Mouse (Mus musculus): ENCODE measurements around the gene Pyurf. TPM values are rescaled to one million over a fixed set of nuclear protein-coding genes. Genes with fewer than 3 reads are reported as not detected.

Pyurf gene
- total RNA-seq (2021), result 1 to 10 TPM; 7.8 to 9.2 TPM
- long read RNA-seq, transcript Pyurf-201 (2 exons, 3,573 nt), result major isoform, 26 of 26 reads
- long read RNA-seq, partial matches to known transcripts, result 0 of 26 reads
- long read RNA-seq, other reads (novel, unspliced or antisense), result 0 of 26 reads

DNA sequence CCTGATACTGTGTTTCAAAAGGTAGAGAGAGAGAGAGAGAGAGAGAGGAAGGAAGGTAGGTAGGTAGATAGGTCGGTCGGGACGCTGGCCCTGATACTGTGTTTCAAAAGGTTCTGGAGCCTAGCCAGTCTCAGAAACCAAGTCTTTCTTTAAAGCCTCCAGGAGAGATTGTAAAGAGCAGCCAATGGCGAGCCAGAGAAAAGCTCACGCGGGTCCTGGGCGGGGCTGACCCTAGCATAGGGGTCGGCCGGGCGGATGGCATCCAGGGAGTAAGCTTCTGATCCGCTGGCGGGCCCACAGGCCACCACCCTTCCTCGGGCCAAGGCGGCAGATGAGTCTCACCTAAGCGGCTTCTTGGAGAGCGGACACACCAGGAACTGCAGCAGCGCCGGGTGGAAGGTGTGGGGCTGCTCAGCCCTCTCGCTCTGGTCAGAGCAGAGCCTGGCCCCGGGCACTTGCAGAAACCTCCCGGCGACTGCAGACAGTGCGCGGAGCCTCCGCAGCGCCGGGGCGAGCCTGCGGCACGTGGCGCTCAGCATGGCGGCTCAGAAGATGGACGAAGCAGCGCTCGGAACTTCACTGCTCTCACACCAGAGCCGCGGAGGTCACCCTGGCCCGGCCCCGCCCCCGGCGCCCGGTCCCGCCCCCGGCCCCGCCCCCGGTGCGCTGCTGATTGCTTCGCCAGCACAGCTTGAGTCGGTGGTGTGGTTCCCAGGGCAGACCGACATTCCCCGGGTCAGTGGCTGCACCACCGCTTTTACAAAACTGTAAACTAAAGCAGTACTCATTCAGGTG, at the start of gene Pyurf:
Pyurf (minus strand) TSS at position 612 of the 795 bp plus-strand sequence.
- DNase-seq (ENCODE audit: low spot score in 2 of 2), result peak; percentile 66 to 86

DNA sequence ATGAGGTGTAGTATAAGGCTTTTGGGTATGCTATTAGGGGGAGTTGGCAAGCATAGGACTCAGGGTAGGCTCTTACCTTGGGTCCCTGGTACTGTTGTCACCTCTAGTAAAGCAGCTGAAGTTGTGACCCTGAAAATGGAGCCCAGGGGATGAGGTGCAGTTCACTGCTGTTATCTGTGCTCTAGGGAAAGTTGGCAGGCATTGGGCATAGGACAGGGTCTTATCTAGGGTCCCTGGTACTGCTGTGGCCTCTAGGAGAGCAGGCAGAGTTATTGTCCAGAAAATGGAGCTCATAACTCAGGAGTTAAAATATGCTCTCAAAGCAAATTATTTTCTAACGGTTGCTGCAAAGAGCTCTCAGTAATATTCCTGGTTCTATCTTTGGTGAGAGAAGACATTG, 29.5 kb upstream of the Pyurf start:
- no peak for DNase-seq (ENCODE audit: low spot score in 2 of 2)

DNA sequence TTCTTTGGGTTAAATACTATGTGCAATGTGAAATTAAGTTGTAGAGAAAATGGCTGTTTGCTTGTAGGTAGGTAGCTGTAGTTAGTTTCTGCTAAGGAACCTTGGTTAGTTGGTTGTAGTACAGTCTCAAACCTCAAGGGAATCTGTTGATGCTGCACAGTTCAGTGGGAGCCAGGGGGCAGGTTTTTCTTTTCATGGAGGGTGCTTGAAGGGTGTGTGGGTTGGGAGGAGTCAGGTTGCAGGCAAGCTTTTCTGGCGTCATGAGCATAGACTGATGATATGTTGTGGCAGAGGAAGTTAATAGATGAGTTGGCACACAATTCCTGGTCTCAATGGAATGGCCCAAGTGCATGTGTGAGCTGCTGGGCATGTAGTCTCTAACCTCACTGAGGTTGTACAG, 19.8 kb upstream of the Pyurf start:
- DNase-seq (ENCODE audit: low spot score in 2 of 2), result no peak

DNA sequence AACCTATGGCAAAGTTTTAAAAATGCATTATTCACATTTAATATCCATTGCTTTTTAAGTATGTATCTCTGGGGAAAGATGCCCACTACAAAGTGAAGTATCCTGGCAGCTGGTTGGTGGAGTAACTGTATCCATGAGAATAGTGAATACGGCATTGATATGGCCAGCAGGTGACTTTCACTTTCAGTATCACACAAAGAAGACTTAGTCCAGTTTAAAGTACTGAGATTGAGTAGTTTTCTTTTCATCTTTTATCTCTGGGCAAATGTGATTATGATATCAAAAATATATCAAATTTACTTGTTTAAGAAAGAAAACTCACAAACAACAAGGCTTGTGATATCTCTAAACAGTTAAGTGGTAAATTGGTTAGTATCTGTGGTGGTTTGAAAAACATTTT, 14.8 kb upstream of the Pyurf start:
- no peak for DNase-seq (ENCODE audit: low spot score in 2 of 2)

DNA sequence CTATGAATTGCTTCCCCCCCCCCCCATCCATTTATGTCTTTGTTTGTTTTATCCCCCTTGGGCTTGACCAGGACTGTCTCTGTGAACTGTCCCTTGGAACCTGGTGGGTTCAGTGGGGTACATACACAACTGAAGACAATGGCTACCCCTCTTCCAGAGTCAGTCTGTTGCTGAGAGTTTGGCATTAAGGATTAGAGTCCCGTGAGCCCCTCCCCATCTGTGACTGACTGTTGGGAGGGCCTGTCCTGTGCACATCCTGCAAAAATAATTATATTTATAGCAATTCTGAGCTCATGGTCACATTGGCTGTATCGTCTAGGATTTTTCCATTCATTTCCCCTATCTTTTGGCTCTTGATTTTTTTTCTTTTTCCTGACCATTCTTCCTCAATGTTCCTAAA, 11.8 kb upstream of the Pyurf start:
- DNase-seq (ENCODE audit: low spot score in 2 of 2), result peak in 1 of 2 experiments; percentile 28

DNA sequence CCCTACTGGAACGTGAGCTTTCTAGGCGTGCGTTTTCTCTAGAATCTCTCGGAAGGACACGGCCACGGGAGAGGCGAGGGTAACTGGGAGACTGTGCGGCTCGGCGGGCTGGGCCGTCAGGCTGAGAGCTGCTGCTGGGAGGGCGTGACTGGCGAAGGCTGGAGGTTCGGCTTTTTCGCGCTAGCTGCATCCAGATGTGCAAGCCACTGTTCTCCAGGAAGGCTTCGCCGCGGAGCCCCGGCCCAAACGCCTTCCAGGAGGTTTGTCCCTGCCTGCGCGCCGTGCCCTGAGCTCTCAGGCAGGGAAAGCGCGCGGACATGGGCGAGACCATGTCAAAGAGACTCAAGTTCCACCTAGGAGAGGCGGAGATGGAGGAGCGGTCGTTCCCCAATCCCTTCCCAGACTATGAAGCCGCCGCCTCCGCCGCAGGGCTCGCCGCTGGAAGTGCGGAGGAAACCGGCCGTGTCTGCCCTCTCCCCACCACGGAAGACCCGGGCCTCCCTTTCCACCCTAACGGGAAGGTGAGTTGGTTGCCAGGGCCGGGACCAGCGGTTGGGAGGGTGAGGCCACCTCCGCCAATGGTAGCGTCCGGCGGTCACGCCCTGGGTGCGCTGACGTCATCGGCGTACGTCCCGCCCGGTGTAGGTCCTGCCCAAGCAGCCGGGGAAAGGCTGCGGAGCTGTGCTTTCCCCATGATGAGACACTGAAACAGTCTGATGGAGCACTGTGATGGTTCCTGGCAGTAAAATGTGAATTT, 11.0 kb upstream of the Pyurf start:
- DNase-seq (ENCODE audit: low spot score in 2 of 2), result peak; percentile 93 to 98

DNA sequence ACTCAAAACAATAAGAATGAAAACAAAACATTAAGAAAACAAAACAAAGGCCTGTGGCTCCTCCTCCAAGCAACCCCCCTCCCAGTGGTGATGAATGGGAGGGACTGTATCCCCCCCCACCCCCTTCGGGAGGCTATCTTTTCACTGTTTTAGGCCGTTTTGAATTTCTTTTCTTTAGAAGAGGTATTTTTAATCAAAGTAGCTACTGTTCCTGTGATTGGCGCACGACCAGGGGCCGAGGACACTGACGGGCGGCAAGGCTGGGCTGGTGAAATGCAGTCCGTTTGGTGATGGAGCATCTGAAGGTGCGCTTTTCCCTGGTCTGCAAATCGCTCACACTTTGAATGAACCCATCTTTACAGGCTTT, 10.5 kb upstream of the Pyurf start, which contains the start of gene Lancl2:
Lancl2 (plus strand) TSS at position 165 of the 367 bp plus-strand sequence.
- DNase-seq (ENCODE audit: low spot score in 2 of 2), result peak in 1 of 2 experiments; percentile 55

DNA sequence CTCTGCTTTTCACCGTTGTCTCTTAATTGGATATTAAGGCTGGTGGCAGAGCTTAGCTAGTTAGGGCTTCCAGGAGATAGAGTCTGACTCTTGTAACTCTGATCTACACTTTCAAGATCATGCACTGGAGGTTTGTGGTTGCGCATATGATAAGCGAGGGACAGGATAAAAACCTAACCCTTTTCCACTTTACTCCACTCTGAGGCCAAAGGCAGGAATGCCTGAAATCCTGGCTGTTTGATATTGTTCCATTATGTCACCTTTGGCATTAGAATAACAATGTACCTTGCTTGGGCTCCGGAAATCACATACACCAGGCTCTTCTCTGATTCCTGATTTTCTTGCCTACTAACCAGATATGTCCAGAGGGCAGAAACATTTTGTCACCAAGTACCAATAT, 9.8 kb upstream of the Pyurf start:
- no peak for DNase-seq (ENCODE audit: low spot score in 2 of 2)

DNA sequence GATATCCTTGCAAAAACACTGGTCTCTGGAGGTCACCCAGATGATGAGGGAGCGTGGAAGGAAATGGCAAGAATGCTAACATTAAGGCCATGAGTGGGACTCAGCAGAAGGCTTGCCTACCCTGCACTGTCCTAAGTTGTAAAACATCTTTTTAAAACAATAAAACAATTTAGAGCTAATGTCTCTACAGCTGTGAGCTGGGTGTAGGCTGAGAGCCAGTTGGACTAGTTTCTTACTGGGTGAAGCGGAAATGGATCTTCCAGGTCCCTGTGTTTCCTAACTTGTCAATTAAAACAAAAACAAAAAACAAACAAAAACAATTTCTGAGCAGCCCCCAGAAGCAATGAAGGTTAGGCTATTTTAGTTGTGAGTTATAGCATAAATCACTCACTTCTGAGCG, 1.2 kb upstream of the Pyurf start:
- DNase-seq (ENCODE audit: low spot score in 2 of 2), result no peak

DNA sequence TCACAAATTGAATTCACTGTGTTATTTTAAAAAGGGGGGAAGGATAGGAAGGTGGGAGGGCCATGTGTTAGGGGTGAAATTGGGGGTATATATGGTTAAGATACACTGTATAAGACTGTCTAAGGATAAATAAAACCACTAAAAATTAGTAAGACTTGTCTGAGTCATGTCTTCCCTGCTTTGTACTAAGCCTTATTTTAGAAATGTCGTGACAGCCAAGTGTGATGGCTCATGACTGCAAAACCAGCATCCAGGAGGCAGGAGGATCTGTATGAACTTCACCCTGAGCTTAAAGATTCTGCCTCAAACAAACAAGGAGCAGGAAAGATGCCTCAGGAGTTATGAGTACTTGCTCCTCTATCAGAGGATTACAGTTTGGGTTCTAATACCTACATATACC, 7.7 kb downstream of the Pyurf start:
- DNase-seq (ENCODE audit: low spot score in 2 of 2), result no peak

DNA sequence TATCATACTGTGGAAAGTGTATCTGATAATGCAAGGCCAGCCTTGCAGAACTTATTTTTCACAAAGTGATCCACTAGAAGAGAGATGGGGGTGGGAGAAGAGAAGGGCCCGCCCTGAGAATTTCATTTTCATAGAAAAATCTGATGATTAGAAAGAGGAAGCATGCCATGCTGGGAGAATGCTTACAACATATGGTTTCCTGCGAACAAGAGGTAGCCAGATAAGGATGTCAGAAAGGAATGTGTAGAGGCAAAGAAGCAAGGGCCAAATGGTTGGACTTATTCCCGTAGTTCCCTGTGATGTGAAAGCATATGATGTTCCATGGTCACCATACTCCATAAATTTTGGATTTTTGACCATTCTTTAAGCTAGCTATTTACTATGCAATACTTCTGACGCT, 30.6 kb downstream of the Pyurf start:
- DNase-seq (ENCODE audit: low spot score in 2 of 2), result no peak

DNA sequence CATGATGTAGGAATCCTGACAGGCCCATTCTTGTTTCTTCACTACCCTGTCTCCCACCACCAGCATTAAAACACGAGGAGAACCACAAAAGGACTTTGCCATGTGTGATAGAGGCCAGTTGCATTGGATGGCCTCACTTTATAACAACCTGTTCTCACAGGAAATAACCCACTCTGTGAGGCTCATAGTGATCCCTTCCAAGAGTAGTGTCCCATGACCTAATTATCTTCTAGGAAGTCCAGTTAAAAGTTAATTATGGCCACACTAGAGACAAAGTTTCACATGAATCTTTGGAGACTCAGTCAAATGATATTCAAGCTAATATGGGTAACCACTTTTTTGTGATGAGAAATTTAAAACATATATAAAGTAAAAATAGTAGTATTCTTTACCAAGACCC, 44.6 kb downstream of the Pyurf start:
- no peak for DNase-seq (ENCODE audit: low spot score in 2 of 2)

DNA sequence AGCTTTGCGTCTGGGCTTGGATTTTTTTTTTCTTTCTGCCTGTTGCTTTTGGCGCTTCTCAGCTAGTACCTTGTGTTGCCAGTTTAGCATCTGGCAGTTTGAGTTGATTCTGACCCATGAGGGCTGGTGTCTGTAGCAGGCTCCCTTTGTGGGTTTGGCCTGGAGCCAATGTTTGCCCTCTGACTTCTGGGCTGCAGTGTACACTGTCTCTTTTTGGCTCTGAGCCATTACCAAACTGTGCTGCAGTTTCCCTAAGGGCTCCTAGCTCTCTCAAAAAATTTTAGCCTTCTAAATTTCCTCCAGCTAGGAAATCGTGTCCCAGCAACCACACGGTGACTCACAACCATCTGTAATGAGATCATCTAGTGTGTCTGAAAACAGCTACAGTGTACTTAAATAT, 50.1 kb downstream of the Pyurf start:
- DNase-seq (ENCODE audit: low spot score in 2 of 2), result peak; percentile 13 to 60

DNA sequence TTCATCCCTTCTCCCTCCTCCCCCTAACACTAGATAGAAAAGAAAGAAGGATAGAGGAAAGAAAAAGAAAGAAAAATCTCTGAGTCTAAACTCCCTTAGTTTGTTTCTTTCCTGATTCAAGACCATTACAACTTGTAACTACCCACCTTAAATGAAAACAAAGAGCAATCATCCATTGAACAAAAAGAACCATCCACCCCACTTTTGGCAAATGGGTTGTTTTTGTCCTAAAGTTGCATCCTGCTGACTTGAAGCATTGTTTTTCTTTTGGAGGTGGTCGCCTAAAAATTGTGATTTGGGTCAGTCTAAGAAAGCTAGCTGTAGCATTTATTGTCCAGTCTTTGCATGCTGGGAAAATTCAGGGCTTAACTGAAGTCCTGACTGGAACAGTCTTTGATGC, 52.3 kb downstream of the Pyurf start:
- DNase-seq (ENCODE audit: low spot score in 2 of 2), result no peak

Other genes with a start within 250 kb of the Pyurf start
- 10 to 100 TPM; 73.7 to 85.4 TPM for gene Ppm1k, start 156.6 kb downstream of the Pyurf start, total RNA-seq (2021)
- gene Herc6, start 111.1 kb downstream of the Pyurf start, total RNA-seq (2021), result 1 to 10 TPM; 7.6 TPM
- 10 to 100 TPM; 79.8 to 83.1 TPM for gene Lancl2, start 10.5 kb upstream of the Pyurf start, total RNA-seq (2021)
- 10 to 100 TPM; 67.7 to 68.9 TPM for gene Vopp1, start 133.1 kb upstream of the Pyurf start, total RNA-seq (2021)
- not detected for gene Vmn1r21, start 158.3 kb upstream of the Pyurf start, total RNA-seq (2021)
- not detected for gene Vmn1r22, start 215.9 kb upstream of the Pyurf start, total RNA-seq (2021)
- gene Vmn1r23, start 234.8 kb upstream of the Pyurf start, total RNA-seq (2021), result not detected